Mouse (Mus musculus): ENCODE data around the gene Armc2. TPM values are rescaled to one million over a fixed set of nuclear protein-coding genes. Genes with fewer than 3 reads are reported as not detected.

Gene Armc2
- total and polyA plus RNA-seq, 3 experiments: 0.27 TPM; not detected in 2

DNA sequence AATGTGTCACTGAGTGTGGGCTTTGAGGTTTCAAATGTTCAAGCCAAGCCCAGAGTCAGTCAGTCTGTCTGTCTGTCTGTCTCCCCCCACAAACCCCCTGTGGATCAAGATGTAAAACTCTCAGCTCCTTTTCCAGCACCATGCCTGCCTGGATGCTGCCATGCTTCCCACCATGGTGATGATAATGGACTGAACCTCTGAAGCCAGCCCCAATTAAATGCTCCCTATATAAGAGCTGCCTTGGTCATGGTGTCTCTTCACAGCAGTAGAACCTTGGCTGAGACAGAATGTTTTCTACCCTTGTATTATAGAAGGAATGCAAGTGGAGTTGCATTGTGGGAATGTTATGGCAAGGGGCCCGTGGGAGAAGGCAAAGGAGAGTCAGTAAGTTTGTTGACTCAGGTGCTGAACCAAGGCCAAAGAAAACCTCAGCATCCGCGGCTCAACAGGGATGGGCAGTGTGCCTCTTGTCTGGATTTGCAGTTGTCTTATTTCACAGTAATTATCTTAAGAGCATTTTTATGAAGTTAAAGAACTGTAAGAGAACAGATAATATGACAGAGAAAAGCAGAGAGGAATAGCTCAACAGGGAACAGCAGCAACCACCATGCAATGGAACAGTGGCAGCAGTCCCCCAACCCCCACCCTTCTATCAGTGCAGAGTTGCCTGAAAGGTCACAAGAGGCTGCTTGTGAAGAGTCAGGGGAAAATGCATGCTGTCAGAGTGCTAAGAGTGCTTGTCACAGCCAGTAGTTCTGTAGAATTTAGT is 152.0 kb downstream of the Armc2 start:
- H3K4me3 ChIP-seq (ENCODE audit: low read depth, low read length): no peak overlapping the region
- DNase-seq (ENCODE audit: low spot score) (no peak), ATAC-seq (ENCODE audit: extremely low read depth, insufficient number of reproducible peaks, low FRiP score, poor library complexity, severe bottlenecking) (no peak)
- TF ChIP-seq POLR2AphosphoS5 (IDR thresholded peaks at IDR 0.05; ENCODE audit: insufficient replicate concordance, low read depth, low read length) (no peak), CTCF (IDR thresholded peaks at IDR 0.05; ENCODE audit: low read depth, low read length) (no peak), GATA2 (IDR thresholded peaks at IDR 0.05; ENCODE audit: borderline replicate concordance, low read depth, low read length) (no peak), TAL1 (conservative IDR thresholded peaks at IDR 0.05; ENCODE audit: low read depth, low read length) (no peak), GATA1 (IDR thresholded peaks at IDR 0.05; ENCODE audit: borderline replicate concordance, low read length) (no peak)
- no peaks in the 10 kb centered on the region for H3K9me3 ChIP-seq (replicated peaks)
- H3K4me1 ChIP-seq (ENCODE audit: insufficient read depth, low read depth, low read length): peaks cover 22% of the 10 kb centered on the region
- peaks cover 2% of the 10 kb centered on the region for H3K36me3 ChIP-seq (replicated peaks)
- no peaks in the 10 kb centered on the region for H3K27me3 ChIP-seq (ENCODE audit: insufficient read depth, low read length)

Other genes with a start within 250 kb of the Armc2 start
- gene Cep57l1, start 208.6 kb downstream of the Armc2 start, total RNA-seq (2014; fragmentation: Nextera tagmentation): 61.9 and 90.5 TPM in 2 replicates
- gene Cep57l1, start 208.6 kb downstream of the Armc2 start, total RNA-seq (2017): 38.4 and 38.7 TPM in 2 replicates
- 2.5 and 2.8 TPM in 2 replicates for gene Cep57l1, start 208.6 kb downstream of the Armc2 start, polyA plus RNA-seq (2012)
- 27.1 and 30.3 TPM in 2 replicates for gene Sesn1, start 208.5 kb downstream of the Armc2 start, total RNA-seq (2014; fragmentation: Nextera tagmentation)
- 46.7 and 49.3 TPM in 2 replicates for gene Sesn1, start 208.5 kb downstream of the Armc2 start, total RNA-seq (2017)
- 7.2 and 9.1 TPM in 2 replicates for gene Sesn1, start 208.5 kb downstream of the Armc2 start, polyA plus RNA-seq (2012)

All from G1E (cell line).